Mouse (Mus musculus) intestine, embryonic 15.5 days (tissue): ENCODE measurements at regions not wholly inside any gene's neighbourhood (a gene's known extent, or its start where the extent isn't known, plus 50 kb on each side); places are given as distances from the start of the nearest gene placed in this dataset.
"Not testable (repeated sequence)": the region's sequence is repeated elsewhere in the genome, so short reads cannot be mapped to it uniquely, and the experiment has no call there.

ENCODE experiments used
- ATAC-seq: fragments of 200-750 bp; cut with Nextera tagmentation; 2 replicates; pipeline ENCODE4 v1.8.0; 2017; ENCODE audit warnings: moderate TSS enrichment, moderate library complexity
- H3K27ac ChIP-seq: fragments of 300-500 bp; sonication (generic); 2 replicates; pipeline ENCODE4 v1.5.1; 2015; ENCODE audit warnings: mild to moderate bottlenecking, inconsistent platforms
- H3K27me3 ChIP-seq: fragments of 300-500 bp; sonication (generic); replicated peaks from 2 replicates; pipeline ENCODE4 v1.6.1; 2015; ENCODE audit warnings: inconsistent platforms
- H3K36me3 ChIP-seq: fragments of 300-500 bp; sonication (generic); 2 replicates; pipeline ENCODE4 v1.6.1; 2015; ENCODE audit warnings: inconsistent platforms
- H3K4me1 ChIP-seq: fragments of 300-500 bp; sonication (generic); replicated peaks from 2 replicates; pipeline ENCODE4 v1.6.1; 2015; ENCODE audit warnings: inconsistent platforms
- H3K4me2 ChIP-seq: fragments of 300-500 bp; sonication (generic); replicated peaks from 2 replicates; pipeline ENCODE4 v1.6.1; 2015; ENCODE audit warnings: mild to moderate bottlenecking, inconsistent platforms
- H3K4me3 ChIP-seq: fragments of 300-500 bp; sonication (generic); replicated peaks from 2 replicates; pipeline ENCODE4 v1.5.1; 2015; ENCODE audit warnings: inconsistent platforms
- H3K9ac ChIP-seq: fragments of 300-500 bp; sonication (generic); 2 replicates; pipeline ENCODE4 v1.6.1; 2015; ENCODE audit warnings: inconsistent platforms
- H3K9me3 ChIP-seq: fragments of 300-500 bp; sonication (generic); 2 replicates; pipeline ENCODE4 v1.6.1; 2016; ENCODE audit warnings: inconsistent platforms
- WGBS: fragments of 180-500 bp; shearing (Covaris S2); methylation state at CpG from one replicate; pipeline ENCODE4 v1.1.7; 2015; 5-methylcytosine and 5-hydroxymethylcytosine counted together

DNA sequence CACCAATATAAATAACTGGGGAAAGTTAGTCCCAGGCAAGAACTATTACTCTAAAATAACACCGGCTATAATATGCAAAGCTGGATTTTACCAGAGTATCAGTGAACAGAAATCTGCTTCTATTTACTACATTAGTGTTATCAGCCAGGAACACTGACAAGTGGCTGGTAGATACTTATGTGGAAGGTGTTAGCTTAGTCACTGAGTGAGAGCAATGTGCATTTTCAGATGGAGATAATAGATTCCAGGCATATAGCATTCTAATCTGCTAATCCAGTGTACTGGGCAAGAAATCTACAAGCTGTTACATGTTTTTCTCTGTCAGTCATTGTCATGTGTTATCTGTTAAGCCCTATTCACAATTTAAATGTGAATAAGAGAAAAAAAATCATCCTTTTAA is 1054.6 kb upstream of the Rag2 start:
- H3K27me3 ChIP-seq, H3K27ac ChIP-seq, H3K9me3 ChIP-seq, ATAC-seq, H3K4me3 ChIP-seq, H3K36me3 ChIP-seq, H3K4me1 ChIP-seq, H3K4me2 ChIP-seq, H3K9ac ChIP-seq: not testable (repeated sequence)
- whole genome bisulfite sequencing = no CpG with 5 or more reads among the region's 1 CpGs

DNA sequence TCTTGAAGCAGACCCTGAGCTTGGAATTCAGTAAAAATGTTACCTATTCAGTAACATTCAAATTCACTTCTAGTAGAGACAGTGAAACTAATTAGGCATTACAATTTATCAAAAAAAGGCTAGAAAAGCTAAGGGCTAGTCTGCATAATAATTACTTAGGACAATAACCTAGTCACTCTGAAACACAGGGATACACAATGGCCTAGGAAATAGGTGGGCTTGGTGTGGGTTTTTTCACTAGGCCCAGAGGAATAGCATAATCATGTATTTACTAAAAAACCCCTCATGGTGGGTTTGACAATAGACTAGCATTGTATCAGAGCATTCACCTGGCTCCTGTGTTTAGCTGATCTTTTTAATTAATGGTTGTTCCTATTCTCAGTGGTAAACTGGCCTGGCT is 1033.9 kb upstream of the Rag2 start:
- not testable (repeated sequence) for H3K4me3 ChIP-seq, H3K4me1 ChIP-seq, H3K27ac ChIP-seq, H3K4me2 ChIP-seq, H3K36me3 ChIP-seq, H3K9me3 ChIP-seq, H3K9ac ChIP-seq, ATAC-seq, H3K27me3 ChIP-seq

GRCm38 (mm10) chr2:100626183-100626582 is 998.3 kb upstream of the Rag2 start:
- ATAC-seq = peak; percentile 23; the same call in 1 of the 2 replicates
- H3K4me1 ChIP-seq, H3K9ac ChIP-seq, H3K36me3 ChIP-seq, H3K4me2 ChIP-seq, H3K27ac ChIP-seq, H3K4me3 ChIP-seq, H3K27me3 ChIP-seq, H3K9me3 ChIP-seq: not testable (repeated sequence)
- no CpG with 5 or more reads among the region's 1 CpGs for WGBS

- WGBS = no CpG with 5 or more reads among the region's 3 CpGs
- not testable (repeated sequence) for H3K9me3 ChIP-seq, H3K27ac ChIP-seq, H3K9ac ChIP-seq, H3K4me2 ChIP-seq, H3K36me3 ChIP-seq, H3K4me3 ChIP-seq, H3K4me1 ChIP-seq, H3K27me3 ChIP-seq
- peak; percentile 88 for ATAC-seq
Measured at GRCm38 (mm10) chr2:100652742-100653141, 971.8 kb upstream of the Rag2 start.

DNA sequence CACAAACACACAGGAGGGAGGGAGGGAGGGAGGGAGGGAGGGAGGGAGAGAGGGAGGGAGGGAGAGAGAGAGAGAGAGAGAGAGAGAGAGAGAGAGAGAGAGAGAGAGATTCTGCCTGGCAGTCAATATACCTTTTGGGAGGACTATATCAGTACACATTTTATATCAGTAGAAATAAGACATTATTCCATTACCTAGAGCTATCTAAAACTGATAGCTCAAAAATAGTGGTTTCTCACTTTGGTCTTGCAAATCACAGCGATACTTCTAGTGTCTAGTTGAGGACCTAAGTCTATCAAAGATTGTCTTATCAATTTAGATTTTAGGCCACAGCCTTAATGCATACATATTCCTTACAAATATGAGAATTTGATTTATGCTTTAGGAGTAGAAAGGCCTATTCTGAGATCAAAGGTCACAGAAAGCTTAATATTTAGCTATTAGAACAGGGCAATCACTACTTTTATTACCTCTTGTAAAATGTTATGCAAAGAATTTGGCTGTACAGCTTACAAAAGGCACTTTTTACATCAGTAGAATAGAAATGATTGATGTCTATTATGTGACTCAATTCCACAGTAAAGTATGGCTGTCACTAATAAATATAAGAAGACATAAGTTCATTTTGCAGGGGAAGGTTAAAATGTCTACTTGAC is 953.0 kb upstream of the Rag2 start:
- not testable (repeated sequence) for H3K4me1 ChIP-seq, H3K4me3 ChIP-seq, H3K4me2 ChIP-seq, H3K9ac ChIP-seq, H3K9me3 ChIP-seq, H3K27me3 ChIP-seq, H3K27ac ChIP-seq, H3K36me3 ChIP-seq
- peak; percentile 93 for ATAC-seq
- WGBS = no CpG with 5 or more reads among the region's 1 CpGs

GRCm38 (mm10) chr2:100708395-100708794 is 916.1 kb upstream of the Rag2 start:
- H3K9me3 ChIP-seq, H3K4me3 ChIP-seq, H3K27ac ChIP-seq, H3K9ac ChIP-seq, H3K27me3 ChIP-seq, H3K4me1 ChIP-seq, H3K4me2 ChIP-seq, H3K36me3 ChIP-seq, ATAC-seq: not testable (repeated sequence)
- no CpG with 5 or more reads among the region's 1 CpGs for WGBS

- not testable (repeated sequence) for H3K27me3 ChIP-seq
Measured at GRCm38 (mm10) chr2:100743294-100743693, 881.2 kb upstream of the Rag2 start.

DNA sequence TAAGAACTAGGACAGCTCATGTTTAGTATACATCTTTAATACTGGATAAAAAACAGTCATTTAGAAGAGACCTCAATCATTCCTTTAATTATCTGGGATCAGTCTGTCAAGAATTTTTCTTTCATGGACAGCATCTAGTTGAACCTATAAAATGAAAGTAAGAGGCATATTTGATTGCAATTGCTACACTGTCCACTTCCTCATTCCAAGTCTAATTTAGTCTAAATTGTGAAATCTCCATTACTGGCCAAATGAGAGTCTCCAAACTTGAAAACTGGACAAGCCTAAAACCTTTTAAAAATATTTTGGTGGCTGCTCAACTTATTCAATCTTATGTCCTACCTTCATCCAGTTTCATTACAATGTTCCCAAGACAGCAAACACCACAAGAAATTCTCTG is 869.5 kb upstream of the Rag2 start:
- not testable (repeated sequence) for H3K27ac ChIP-seq, H3K4me3 ChIP-seq, H3K9me3 ChIP-seq, H3K36me3 ChIP-seq, H3K27me3 ChIP-seq, ATAC-seq, H3K9ac ChIP-seq, H3K4me2 ChIP-seq, H3K4me1 ChIP-seq

More at GRCm38 (mm10) chr2:100743294-100743693, 881.2 kb upstream of the Rag2 start:
- WGBS = no CpG with 5 or more reads among the region's 1 CpGs
- H3K9me3 ChIP-seq, H3K36me3 ChIP-seq, H3K9ac ChIP-seq, H3K4me3 ChIP-seq, H3K4me2 ChIP-seq, H3K4me1 ChIP-seq, ATAC-seq, H3K27ac ChIP-seq: not testable (repeated sequence)

DNA sequence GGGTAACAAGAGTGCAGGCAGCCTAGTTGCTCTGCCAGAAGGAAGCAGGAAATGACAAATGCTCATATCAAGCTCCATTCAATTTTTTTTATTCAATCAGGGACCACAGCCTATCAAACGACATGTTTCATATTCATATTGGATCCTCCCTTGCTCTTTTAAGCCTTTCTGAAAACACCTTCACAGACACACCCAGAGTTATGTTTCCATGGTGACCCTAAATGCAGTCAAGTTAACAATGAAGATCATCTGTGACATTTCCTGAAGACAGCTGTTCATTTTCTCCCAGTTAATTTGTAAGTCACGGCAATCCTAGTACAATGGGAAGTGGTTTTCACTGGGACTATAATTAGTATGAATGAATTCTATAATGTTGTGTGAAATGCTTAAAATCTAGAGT is 839.1 kb upstream of the Rag2 start:
- no peak overlapping the region for H3K4me3 ChIP-seq
- no peak overlapping the region for H3K9ac ChIP-seq
- ATAC-seq = no peak
- H3K4me1 ChIP-seq = no peaks in the 10 kb centered on the region
- no peak overlapping the region for H3K27ac ChIP-seq
- H3K9me3 ChIP-seq = no peaks in the 10 kb centered on the region
- WGBS = 57% methylated on average over 2 of the region's 2 CpGs
- H3K4me2 ChIP-seq = no peak overlapping the region
- no peaks in the 10 kb centered on the region for H3K36me3 ChIP-seq
- H3K27me3 ChIP-seq = no peaks in the 10 kb centered on the region

- no peak overlapping the region for H3K4me2 ChIP-seq
- 70% methylated on average over 2 of the region's 2 CpGs for WGBS
- no peak overlapping the region for H3K27ac ChIP-seq
- H3K36me3 ChIP-seq = no peaks in the 10 kb centered on the region
- no peaks in the 10 kb centered on the region for H3K27me3 ChIP-seq
- H3K4me3 ChIP-seq = no peak overlapping the region
- no peaks in the 10 kb centered on the region for H3K4me1 ChIP-seq
- no peak for ATAC-seq
- no peak overlapping the region for H3K9ac ChIP-seq
- H3K9me3 ChIP-seq = no peaks in the 10 kb centered on the region
Measured at GRCm38 (mm10) chr2:100795578-100795977, 828.9 kb upstream of the Rag2 start.

DNA sequence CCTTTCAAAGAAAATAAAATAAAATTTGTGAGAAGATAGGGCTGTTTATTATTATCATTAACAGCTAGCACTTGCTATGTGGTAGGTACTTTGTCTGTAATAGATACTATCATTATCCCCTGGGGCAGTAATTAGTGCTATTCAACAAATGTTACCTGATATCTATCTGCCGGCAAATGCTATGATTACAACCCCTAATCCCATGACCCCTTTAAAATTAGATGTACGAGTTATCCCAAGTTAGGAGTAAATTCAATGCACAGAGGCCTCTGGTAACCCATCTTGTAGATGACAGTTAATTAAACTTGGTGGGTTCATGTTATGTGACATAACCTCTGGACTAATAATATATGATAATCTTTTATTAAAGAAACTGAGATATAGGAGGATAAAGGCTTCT is 827.7 kb upstream of the Rag2 start:
- no peaks in the 10 kb centered on the region for H3K9me3 ChIP-seq
- H3K4me3 ChIP-seq = no peak overlapping the region
- no peak overlapping the region for H3K27ac ChIP-seq
- no peaks in the 10 kb centered on the region for H3K27me3 ChIP-seq
- H3K4me2 ChIP-seq = no peak overlapping the region
- no peaks in the 10 kb centered on the region for H3K36me3 ChIP-seq
- no peaks in the 10 kb centered on the region for H3K4me1 ChIP-seq
- ATAC-seq = no peak
- 76% methylated on average over 2 of the region's 2 CpGs for WGBS
- no peak overlapping the region for H3K9ac ChIP-seq

- no peaks in the 10 kb centered on the region for H3K4me1 ChIP-seq
- H3K9me3 ChIP-seq = no peaks in the 10 kb centered on the region
- H3K27me3 ChIP-seq = no peaks in the 10 kb centered on the region
- no peak overlapping the region for H3K4me2 ChIP-seq
- H3K9ac ChIP-seq = no peak overlapping the region
- H3K36me3 ChIP-seq = no peaks in the 10 kb centered on the region
- no peak overlapping the region for H3K27ac ChIP-seq
- ATAC-seq = no peak
- WGBS = 68% methylated on average over 1 of the region's 1 CpGs
- no peak overlapping the region for H3K4me3 ChIP-seq
Measured at GRCm38 (mm10) chr2:100797502-100797901, 827.0 kb upstream of the Rag2 start.

GRCm38 (mm10) chr2:100812546-100812945 is 812.0 kb upstream of the Rag2 start:
- no peaks in the 10 kb centered on the region for H3K9me3 ChIP-seq
- no peak overlapping the region for H3K4me2 ChIP-seq
- H3K9ac ChIP-seq = no peak overlapping the region
- WGBS = 83% methylated on average over 2 of the region's 2 CpGs
- no peak for ATAC-seq
- H3K4me3 ChIP-seq = no peak overlapping the region
- no peaks in the 10 kb centered on the region for H3K36me3 ChIP-seq
- no peaks in the 10 kb centered on the region for H3K4me1 ChIP-seq
- H3K27ac ChIP-seq = no peak overlapping the region
- H3K27me3 ChIP-seq = no peaks in the 10 kb centered on the region
